Mouse (Mus musculus): ENCODE measurements at regions not wholly inside any gene's neighbourhood (a gene's known extent, or its start where the extent isn't known, plus 50 kb on each side); places are given as distances from the start of the nearest gene placed in this dataset.
A peak's percentile ranks its signal among the peaks of the same experiment; 100 is the strongest.

DNA sequence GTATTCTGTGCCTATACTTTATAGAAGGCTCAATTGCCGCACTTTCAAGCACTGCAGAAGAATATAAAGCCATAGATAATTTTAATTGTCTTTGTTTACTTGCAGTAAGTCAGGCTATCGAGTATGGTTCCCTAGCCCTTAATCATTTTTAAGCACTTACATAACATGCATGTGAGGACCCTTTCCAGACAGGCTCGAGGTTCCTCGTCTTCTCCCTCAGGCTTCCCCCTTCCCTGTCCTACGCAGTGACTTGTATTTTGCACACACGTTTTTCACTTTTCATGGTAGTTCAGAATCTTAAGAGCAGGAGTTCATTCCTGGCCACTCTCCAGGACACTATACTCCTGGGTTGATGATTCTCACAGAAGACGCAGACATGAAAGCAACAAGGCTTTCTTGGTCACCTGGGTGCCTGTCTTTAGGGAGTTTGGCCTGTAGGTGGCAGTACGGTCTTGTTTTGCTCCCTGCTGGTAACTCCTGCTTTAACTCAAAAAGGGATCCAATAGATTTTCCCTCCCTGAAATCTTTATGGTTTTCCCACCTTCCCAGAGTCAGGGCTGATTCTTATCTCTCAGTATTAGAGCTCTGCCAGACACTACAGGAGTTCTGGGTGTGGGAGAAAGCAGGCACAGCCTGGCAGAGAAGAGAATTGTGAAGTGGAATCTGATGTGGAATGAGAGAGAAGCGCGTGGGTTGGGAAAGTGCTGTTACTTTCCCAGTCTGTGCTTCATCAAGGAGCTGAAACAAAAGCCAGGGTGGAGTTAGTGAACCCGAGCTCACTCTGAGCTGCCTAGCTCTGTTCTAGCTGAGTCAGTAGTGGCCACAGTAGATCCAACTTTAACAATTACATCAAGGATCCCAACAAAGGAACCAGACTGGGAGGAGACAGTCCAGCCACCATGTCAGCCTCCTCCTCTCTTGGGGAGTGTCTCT is 346.5 kb upstream of the Cobl start:
- Histone ChIP-seq H3K36me3 (ENCODE audit: control insufficient read depth, insufficient read depth, low read length) (no peaks in the 10 kb centered on the region), H3K27me3 (ENCODE audit: control insufficient read depth, insufficient read depth, low read length) (no peaks in the 10 kb centered on the region), H3K9ac (replicated peaks; ENCODE audit: low read depth, low read length) (no peak overlapping the region), H3K4me2 (replicated peaks; ENCODE audit: low read depth, low read length) (no peak overlapping the region), H3K9me3 (ENCODE audit: control insufficient read depth, low read depth, low read length) (no peaks in the 10 kb centered on the region), H3K4me3 (ENCODE audit: low read depth, low read length) (no peak overlapping the region), H3K27ac (ENCODE audit: low read length) (no peak overlapping the region), H3K4me1 (ENCODE audit: control insufficient read depth, insufficient read depth, low read length) (no peaks in the 10 kb centered on the region)
- ATAC-seq (ENCODE audit: insufficient number of reproducible peaks, insufficient read depth, low FRiP score, low read depth), result peak; percentile 83
- WGBS, result 30% methylated on average over 11 of the region's 11 CpGs
